Mouse (Mus musculus): ENCODE data around the gene Fam129a.

Fam129a gene

DNA sequence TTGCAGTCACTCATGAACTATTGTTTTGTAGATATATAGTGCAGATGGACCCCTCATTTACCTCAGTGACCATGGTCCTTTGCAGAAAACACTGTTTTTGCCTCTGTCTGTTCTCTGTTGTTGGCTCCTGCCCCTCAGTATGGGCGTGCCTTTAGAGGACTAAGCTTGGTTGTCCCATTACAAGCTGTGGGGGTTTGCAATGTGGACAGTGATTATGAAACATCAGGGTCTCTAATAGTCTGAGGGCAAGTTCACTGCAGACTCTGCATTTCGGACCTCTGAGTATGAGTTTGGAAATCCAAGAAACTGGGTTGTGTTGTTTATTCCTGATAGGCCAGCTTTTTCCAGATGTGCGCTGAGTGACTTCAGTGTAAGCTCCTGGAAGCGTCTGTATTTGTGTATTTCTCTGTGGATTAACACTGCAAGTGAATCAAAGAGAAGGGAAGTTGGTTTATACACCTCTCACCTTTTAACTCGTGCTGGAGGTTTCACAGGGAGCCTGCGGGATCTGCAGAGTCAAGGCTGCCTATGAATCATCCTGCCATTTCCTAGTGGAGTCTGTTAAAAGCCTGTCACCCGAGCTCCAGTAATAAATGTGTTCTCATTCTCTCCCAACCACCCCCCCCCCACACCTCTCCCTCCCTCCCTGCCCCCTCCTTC lies 58.7 kb downstream of the Fam129a start:
- DNase-seq = no peak

- DNase-seq = no peak
Measured at GRCm38 (mm10) chr1:151630251-151630628, 59.3 kb downstream of the Fam129a start.

- no peak for DNase-seq
Measured at GRCm38 (mm10) chr1:151631061-151631460, 60.1 kb downstream of the Fam129a start.

DNA sequence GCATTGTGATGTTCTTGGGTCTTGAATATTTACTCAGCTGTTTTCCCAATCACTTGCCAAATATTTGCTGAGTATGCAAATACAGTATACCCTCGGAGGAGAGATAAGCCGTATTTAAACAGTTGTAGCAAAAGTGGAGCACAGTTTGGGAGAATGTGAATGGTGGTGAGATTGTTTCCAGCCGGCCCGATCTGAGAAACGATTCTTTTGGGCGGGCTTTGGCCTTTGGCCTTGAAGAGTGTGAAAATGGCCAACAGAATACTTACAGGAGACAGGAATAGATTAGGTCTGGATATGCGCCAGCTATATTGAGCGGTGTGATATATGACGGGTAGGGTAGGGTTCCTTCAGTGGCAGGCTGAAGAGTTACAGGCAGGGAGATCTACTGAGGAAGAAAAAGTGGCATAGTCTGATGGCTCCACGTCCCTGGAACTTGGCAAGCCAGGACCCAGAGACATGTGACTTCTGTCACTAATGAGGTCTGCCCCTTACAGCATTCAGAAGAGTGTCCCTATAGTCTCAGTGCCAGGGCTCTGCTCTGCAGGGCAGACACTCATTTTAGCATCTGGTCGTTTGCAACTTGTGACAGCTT lies 60.8 kb downstream of the Fam129a start:
- DNase-seq = no peak

DNA sequence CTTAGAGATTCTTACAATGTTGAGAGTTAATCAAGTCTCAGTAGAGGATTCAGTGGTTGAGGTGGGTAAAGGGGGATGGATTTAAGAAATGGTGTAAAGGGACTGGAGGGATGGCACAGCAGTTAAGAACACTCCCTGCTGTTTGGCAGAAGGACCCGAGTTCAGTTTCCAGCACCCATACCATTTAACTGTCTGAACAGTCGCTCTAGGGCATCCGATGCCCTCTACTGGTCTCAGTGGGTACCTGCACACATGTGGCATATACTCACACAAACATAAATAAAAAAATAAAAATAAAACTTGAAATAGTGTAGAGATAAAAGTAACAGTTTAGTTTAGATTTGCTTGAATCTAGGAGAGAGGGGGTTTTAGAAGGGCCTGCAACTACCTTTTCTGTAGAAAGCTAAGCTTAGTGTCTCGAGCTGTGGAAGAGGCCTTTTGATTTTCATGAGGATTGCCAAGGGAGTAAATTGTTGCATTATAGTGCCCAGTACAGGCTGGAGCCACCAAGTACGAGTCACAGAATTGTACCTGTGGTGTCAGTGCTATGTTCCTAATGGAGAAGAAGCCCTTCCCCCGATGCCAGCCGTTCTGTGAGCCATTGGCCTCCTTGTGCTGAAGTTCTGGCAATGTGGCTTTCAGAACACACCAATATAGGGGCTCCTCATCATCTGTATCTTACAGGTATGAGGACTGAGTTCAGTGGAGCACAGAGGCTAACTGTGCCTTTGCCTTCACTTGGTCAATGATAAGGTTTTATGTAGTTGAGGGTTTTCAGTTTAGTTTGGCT lies 61.8 kb downstream of the Fam129a start:
- DNase-seq = no peak

DNA sequence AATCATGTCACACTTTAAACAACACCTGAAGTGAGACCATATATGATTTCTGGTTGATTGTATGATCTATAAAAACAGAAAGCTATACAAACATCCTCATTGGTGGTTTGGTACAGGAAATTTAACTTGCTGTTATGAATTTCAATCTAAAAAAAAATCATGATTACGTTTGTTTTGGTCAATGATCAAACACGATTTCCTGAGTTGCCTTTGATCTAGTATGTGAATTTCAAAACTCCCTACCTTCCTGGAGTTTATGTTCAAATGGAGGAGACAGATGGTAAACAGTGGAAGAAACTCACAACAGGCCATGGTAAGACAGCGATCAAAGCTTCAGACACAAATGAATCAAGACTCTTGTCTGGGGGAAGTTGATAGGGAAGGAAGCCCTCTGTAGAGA lies 65.7 kb downstream of the Fam129a start:
- no peak for DNase-seq

DNA sequence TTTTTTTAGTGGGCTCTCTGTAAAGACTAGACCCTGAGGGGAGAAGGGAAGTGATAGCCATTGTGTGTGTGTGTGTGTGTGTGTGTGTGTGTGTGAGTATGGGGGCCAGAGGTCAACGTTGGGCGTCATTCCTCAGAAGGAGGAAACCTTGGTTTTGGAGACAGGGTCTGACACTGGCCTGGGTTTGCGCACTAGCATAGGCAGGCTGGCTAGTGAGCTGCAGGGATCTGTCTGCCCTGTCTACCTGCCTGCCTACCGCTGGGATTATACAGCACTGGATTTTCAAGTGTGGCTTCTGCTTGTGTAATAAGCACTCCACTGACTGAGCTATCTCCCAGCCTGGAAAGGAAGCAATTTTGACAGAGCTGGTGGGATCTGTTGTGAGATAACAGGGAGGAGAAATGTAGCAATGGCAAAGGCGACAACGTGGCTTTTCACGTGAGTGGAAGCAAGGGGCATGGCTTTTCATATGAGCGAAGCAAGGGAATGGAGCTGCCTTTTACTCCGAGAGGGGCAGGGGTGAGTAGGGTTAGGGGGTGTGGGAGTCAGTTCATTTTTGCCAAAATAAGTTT lies 66.5 kb downstream of the Fam129a start:
- no peak for DNase-seq

DNA sequence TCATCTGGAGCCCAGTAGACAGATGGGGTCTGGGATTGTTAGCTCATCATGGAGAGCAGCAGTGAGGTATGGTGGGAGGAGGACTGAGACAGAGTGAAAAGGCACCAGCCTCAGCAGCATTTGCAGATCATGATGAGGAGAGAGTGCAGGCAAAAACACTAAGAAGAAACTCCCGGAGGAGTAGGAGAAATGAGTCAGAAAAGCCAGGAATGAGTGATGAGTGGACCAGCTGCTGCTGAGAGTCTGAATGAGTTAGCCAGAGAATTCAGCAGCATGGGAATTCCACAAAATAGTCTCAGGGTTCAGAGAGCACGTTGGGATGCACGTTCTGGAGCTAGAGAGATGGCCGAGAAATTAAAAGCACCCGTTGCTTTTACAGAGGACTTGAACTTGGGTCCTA lies 67.4 kb downstream of the Fam129a start:
- no peak for DNase-seq

DNA sequence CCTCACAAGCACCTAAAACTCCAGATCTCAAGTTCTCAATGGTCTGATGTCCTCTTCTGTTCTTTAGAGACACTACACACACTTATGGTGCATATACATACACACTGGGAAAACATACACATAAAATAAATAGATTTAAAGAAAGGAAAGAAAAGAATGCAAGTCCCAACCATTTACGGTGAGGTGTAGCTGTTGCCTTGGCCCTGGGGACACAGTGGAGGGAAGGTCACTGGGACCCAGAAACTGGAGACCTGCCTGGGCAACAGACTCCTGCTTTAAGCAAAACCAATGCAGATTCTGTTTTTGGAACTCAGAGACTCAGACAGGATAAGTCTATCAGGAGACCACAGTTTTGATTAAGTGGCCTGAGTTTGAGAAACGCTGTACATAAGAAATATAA lies 67.8 kb downstream of the Fam129a start:
- no peak for DNase-seq

GRCm38 (mm10) chr1:151646380-151646779 lies 75.4 kb downstream of the Fam129a start:
- DNase-seq = no peak

- no peak for DNase-seq
Measured at GRCm38 (mm10) chr1:151648099-151648498, 77.1 kb downstream of the Fam129a start.

DNA sequence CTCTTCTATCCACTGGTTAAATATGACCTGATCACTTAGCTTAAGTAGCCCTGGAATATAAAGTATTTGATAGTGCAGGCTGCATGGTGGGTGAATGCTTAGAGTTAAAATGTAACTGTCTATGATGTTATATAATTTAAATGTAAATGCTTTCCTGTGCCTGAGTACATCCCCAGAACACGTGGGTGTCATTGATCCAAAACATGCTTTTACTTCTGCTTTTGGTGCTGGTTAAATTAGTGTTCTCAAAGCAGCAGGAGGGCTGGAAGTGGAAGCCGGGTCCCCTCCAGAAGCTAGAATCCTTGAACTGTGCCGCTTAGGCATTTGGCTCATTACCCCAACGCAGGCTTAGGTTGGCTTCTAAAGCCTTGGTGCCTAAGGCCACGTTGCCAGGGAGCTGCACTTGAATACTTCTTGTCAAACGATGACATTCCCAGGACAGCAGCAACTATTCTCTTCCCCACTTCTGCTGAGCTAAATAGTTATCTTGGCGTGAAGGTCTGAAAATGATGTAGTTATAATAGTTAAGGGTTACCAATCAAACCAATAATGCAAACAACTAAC lies 86.1 kb downstream of the Fam129a start:
- no peak for DNase-seq

DNA sequence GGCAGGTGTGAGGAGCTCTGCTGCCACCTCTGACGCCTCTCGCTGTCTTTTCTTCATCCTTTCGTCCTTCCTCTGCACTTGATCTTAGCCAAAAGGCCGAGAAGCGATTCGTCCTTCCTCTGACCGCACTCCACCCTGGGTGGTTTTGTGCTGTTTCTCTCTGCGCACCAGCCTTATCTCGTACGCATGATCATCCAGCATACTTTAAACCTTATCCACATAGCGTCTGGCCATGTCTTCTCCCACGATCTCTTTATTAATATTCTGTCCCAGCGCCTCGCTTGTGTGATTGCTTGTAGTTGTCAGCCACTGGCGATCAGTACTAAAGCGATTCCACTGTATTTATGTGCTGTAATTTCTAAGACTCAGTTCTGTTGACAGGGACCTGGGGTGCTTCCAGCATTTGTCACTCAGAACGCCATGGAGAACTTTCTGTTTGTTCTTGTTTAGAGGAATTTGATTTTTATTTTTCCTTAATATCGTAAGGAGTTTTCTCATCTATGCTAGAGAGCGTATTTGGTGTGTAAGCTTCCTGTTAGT lies 87.4 kb downstream of the Fam129a start:
- no peak for DNase-seq

DNA sequence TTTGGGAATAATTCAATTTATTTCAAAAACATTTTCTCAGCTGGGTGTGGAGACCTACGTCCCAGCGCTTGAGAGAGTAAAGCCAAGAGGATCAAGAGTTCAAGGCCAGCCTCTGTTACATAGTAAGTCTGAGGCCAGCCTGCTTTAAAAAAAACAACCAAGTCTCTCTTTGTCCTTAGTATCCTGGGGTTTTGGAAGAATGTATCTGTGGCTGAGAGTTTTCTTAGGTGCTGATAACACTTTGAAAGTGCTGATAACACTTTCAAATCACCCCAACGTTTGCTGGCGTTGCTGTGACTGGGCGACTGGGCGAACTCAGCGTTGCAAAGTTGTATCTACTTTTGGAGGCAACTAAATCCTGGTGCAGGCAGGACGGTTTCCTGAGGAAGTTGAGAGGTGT lies 88.7 kb downstream of the Fam129a start:
- no peak for DNase-seq

- DNase-seq = no peak
Measured at GRCm38 (mm10) chr1:151660251-151660650, 89.3 kb downstream of the Fam129a start.

GRCm38 (mm10) chr1:151660883-151661282 lies 89.9 kb downstream of the Fam129a start:
- DNase-seq = no peak

- DNase-seq = no peak
Measured at GRCm38 (mm10) chr1:151661684-151662439, 90.9 kb downstream of the Fam129a start.

- no peak for DNase-seq
Measured at GRCm38 (mm10) chr1:151662958-151663357, 92.0 kb downstream of the Fam129a start.

DNA sequence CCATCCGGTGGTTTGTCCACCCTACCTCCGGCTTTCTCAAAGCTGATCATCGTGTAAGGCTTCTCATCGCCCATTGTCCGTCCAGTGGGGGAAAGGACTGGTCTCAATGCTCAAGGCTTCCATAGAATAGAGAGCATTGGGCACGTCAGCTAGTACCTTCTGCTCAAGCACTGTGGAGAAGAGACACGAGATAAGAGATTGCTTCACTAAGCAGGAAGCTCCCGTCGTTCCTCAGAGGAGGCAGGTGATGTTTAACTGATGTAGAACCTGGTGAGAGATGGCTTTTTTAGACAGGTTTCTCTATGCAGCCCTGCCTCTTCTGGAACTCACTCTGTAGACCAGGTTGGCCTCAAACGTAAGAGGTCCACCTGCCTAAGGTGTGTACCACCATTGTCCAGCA lies 93.4 kb downstream of the Fam129a start:
- no peak for DNase-seq

- DNase-seq = no peak
Measured at GRCm38 (mm10) chr1:151664837-151665431, 93.9 kb downstream of the Fam129a start.

DNA sequence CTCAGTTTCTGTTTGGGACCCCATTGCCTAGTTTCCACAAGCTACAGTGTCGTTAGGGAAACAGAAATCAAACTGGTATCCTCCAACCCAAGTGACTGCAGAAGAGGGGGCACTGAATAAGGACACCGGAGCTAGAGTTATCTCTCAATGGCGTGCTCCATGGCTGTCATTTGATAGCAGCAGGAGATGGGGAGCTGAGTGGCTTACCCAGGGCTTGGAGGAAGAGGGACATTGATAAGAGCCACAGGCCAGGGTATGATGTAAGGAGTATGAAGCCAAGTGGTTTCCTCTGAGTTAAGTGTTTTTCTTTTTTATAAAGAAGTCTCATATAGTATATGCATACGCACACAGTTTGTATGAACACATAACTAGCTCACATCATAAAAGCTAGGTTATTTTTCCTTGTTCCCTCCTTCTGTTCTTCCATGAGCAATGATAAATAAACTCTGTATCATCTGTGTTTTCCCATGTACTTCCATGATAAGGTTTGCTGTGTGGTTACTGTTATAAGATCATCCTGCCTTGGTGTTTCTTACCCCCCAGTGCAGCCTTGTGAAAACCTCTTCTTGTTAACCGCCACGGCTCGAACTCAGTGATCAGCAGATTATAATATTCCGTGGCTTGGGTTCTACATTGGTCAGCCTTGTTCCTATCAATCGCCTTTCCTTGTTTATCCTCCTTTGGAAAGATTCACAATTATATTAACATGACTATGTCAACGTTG lies 96.5 kb downstream of the Fam129a start:
- DNase-seq = no peak
